Mouse (Mus musculus): ENCODE results near the gene Slc39a3.

DNA sequence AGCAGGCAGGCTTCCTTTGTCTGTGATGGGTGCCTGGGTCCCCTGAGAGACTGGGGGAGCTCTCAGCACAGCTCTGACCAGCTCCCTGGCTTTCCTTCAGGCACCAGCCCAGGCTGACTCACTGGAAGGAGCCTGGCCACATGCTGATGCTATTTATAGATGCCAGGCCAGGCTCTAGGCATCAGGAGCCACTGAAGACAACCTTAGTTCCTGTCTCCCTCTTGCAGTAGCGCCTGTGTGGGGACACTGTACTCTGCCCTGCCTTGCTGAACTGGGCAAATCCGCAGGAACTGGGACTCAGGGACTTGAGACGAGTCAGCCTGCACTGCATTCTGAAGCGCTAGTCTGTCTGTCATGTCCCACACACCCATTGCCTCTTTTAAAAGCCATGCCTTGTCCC is 9.9 kb downstream of the Slc39a3 start:
- TF ChIP-seq CTCF (IDR thresholded peaks at IDR 0.05; ENCODE audit: insufficient read depth, low read depth, low read length) (no peak), POLR2A (IDR thresholded peaks at IDR 0.05; ENCODE audit: insufficient read depth, low read depth, low read length) (no peak)

Measured in olfactory bulb, adult 2 months (tissue).